Mouse (Mus musculus) midbrain, embryonic 15.5 days (tissue): ENCODE results near the gene Maml1. TPM values are rescaled to one million over a fixed set of nuclear protein-coding genes. Genes with fewer than 3 reads are reported as not detected.

ENCODE experiments used
- ATAC-seq: fragments of 200-750 bp; cut with Nextera tagmentation; replicated peaks from 2 replicates; pipeline ENCODE4 v1.8.0; 2017; ENCODE audit warnings: moderate TSS enrichment
- H3K27ac ChIP-seq: fragments of 300-500 bp; sonication (generic); 2 replicates; pipeline ENCODE4 v1.5.1; 2015; ENCODE audit warnings: mild to moderate bottlenecking, inconsistent platforms
- H3K27me3 ChIP-seq: fragments of 300-500 bp; sonication (generic); replicated peaks from 2 replicates; pipeline ENCODE4 v1.6.1; 2015; ENCODE audit warnings: inconsistent platforms
- H3K36me3 ChIP-seq: fragments of 300-500 bp; sonication (generic); replicated peaks from 2 replicates; pipeline ENCODE4 v1.6.1; 2015; ENCODE audit warnings: inconsistent platforms
- H3K4me1 ChIP-seq: fragments of 300-500 bp; sonication (generic); 2 replicates; pipeline ENCODE4 v1.6.1; 2015; ENCODE audit warnings: inconsistent platforms
- H3K4me2 ChIP-seq: fragments of 300-500 bp; sonication (generic); 2 replicates; pipeline ENCODE4 v1.6.1; 2015; ENCODE audit warnings: inconsistent platforms, mild to moderate bottlenecking, moderate library complexity
- H3K4me3 ChIP-seq: fragments of 300-500 bp; sonication (generic); 2 replicates; pipeline ENCODE4 v1.5.1; 2015; ENCODE audit warnings: mild to moderate bottlenecking, inconsistent platforms
- H3K9ac ChIP-seq: fragments of 300-500 bp; sonication (generic); 2 replicates; pipeline ENCODE4 v1.6.1; 2015; ENCODE audit warnings: mild to moderate bottlenecking, inconsistent platforms
- H3K9me3 ChIP-seq: fragments of 300-500 bp; sonication (generic); 2 replicates; pipeline ENCODE4 v1.6.1; 2016; ENCODE audit warnings: inconsistent platforms
- WGBS: fragments of 180-500 bp; shearing (Covaris S2); methylation state at CpG from one replicate; pipeline ENCODE4 v1.1.7; 2015; ENCODE audit warnings: mixed read lengths; 5-methylcytosine and 5-hydroxymethylcytosine counted together
- polyA plus RNA-seq: library from polyadenylated mRNA; unstranded; fragments of >200 nt; fragmentation: Nextera tagmentation; extraction: Ambion mirVana; gene quantifications from 2 replicates; pipeline ENCODE4 v1.2.1, GENCODE M21; 2015

The Maml1 gene
- polyA plus RNA-seq, 1 experiment from 2014 or later, result 3.8 TPM

GRCm38 (mm10) chr11:50234606-50235005 is 57.5 kb downstream of the Maml1 start:
- no peak overlapping the region for H3K27ac ChIP-seq
- H3K9me3 ChIP-seq, result no peaks in the 10 kb centered on the region
- WGBS, result 94% methylated on average over 25 of the region's 25 CpGs
- peaks cover 27% of the 10 kb centered on the region for H3K36me3 ChIP-seq
- H3K4me3 ChIP-seq, result no peak overlapping the region
- peaks cover 24% of the 10 kb centered on the region for H3K4me1 ChIP-seq
- no peak overlapping the region for H3K4me2 ChIP-seq
- peaks cover 23% of the 10 kb centered on the region for H3K27me3 ChIP-seq
- no peak overlapping the region for H3K9ac ChIP-seq
- ATAC-seq, result no peak

- Histone ChIP-seq H3K27me3 (peaks cover 23% of the 10 kb centered on the region), H3K9me3 (no peaks in the 10 kb centered on the region), H3K4me1 (peaks cover 30% of the 10 kb centered on the region), H3K4me2 (no peak overlapping the region), H3K4me3 (no peak overlapping the region), H3K27ac (no peak overlapping the region), H3K9ac (no peak overlapping the region), H3K36me3 (peaks cover 27% of the 10 kb centered on the region)
- no peak for ATAC-seq
- 86% methylated on average over 11 of the region's 11 CpGs for WGBS
Observed at GRCm38 (mm10) chr11:50233993-50234392, 58.1 kb downstream of the Maml1 start.

GRCm38 (mm10) chr11:50233022-50233421 is 59.1 kb downstream of the Maml1 start:
- H3K9ac ChIP-seq, result no peak overlapping the region
- peaks cover 27% of the 10 kb centered on the region for H3K36me3 ChIP-seq
- no peak overlapping the region for H3K27ac ChIP-seq
- 92% methylated on average over 13 of the region's 13 CpGs for WGBS
- H3K27me3 ChIP-seq, result peaks cover 19% of the 10 kb centered on the region
- H3K4me2 ChIP-seq, result no peak overlapping the region
- H3K4me1 ChIP-seq, result peaks cover 37% of the 10 kb centered on the region
- H3K9me3 ChIP-seq, result no peaks in the 10 kb centered on the region
- no peak for ATAC-seq
- H3K4me3 ChIP-seq, result no peak overlapping the region

- H3K9ac ChIP-seq, result no peak overlapping the region
- ATAC-seq, result no peak
- H3K27ac ChIP-seq, result no peak overlapping the region
- peaks cover 5% of the 10 kb centered on the region; the same call in 1 of the 2 replicates for H3K27me3 ChIP-seq
- H3K9me3 ChIP-seq, result no peaks in the 10 kb centered on the region
- H3K4me2 ChIP-seq, result 0 out of 2 replicates have a peak overlapping the region, but pooled peaks have one; percentile 29
- H3K4me3 ChIP-seq, result no peak overlapping the region
- H3K4me1 ChIP-seq, result peaks cover 42% of the 10 kb centered on the region
- 28% methylated on average over 8 of the region's 8 CpGs for WGBS
- peaks cover 27% of the 10 kb centered on the region for H3K36me3 ChIP-seq
Observed at GRCm38 (mm10) chr11:50231411-50231810, 60.7 kb downstream of the Maml1 start.

GRCm38 (mm10) chr11:50230481-50231304 is 61.4 kb downstream of the Maml1 start:
- peaks cover 5% of the 10 kb centered on the region; the same call in 1 of the 2 replicates for H3K27me3 ChIP-seq
- no peaks in the 10 kb centered on the region for H3K9me3 ChIP-seq
- H3K9ac ChIP-seq, result no peak overlapping the region
- H3K4me1 ChIP-seq, result peaks cover 41% of the 10 kb centered on the region
- WGBS, result 26% methylated on average over 45 of the region's 45 CpGs
- peak overlapping the region; percentile 40; the same call in 1 of the 2 replicates for H3K27ac ChIP-seq
- peaks cover 27% of the 10 kb centered on the region for H3K36me3 ChIP-seq
- no peak overlapping the region for H3K4me3 ChIP-seq
- no peak for ATAC-seq
- peak overlapping the region; percentile 29 for H3K4me2 ChIP-seq

- Histone ChIP-seq H3K27me3 (peaks cover 5% of the 10 kb centered on the region; the same call in 1 of the 2 replicates), H3K27ac (no peak overlapping the region), H3K4me2 (no peak overlapping the region), H3K4me1 (peaks cover 40% of the 10 kb centered on the region), H3K9me3 (no peaks in the 10 kb centered on the region), H3K4me3 (no peak overlapping the region), H3K36me3 (peaks cover 24% of the 10 kb centered on the region), H3K9ac (no peak overlapping the region)
- no peak for ATAC-seq
- WGBS, result 51% methylated on average over 7 of the region's 7 CpGs
Observed at GRCm38 (mm10) chr11:50229252-50229910, 62.7 kb downstream of the Maml1 start.

- Histone ChIP-seq H3K4me2 (no peak overlapping the region), H3K9ac (no peak overlapping the region), H3K36me3 (peaks cover 18% of the 10 kb centered on the region; the same call in 1 of the 2 replicates), H3K27ac (no peak overlapping the region), H3K27me3 (no peaks in the 10 kb centered on the region), H3K4me3 (no peak overlapping the region), H3K9me3 (no peaks in the 10 kb centered on the region), H3K4me1 (peaks cover 42% of the 10 kb centered on the region)
- no peak for ATAC-seq
- WGBS, result 21% methylated on average over 3 of the region's 3 CpGs
Observed at GRCm38 (mm10) chr11:50228772-50229171, 63.3 kb downstream of the Maml1 start.

- H3K4me1 ChIP-seq, result peaks cover 52% of the 10 kb centered on the region
- no peaks in the 10 kb centered on the region for H3K9me3 ChIP-seq
- 92% methylated on average over 4 of the region's 4 CpGs for WGBS
- no peaks in the 10 kb centered on the region for H3K27me3 ChIP-seq
- H3K4me3 ChIP-seq, result no peak overlapping the region
- H3K27ac ChIP-seq, result no peak overlapping the region
- 0 out of 2 replicates have a peak overlapping the region, but pooled peaks have one; percentile 88 for H3K4me2 ChIP-seq
- H3K9ac ChIP-seq, result no peak overlapping the region
- H3K36me3 ChIP-seq, result peaks cover 7% of the 10 kb centered on the region; the same call in 1 of the 2 replicates
- ATAC-seq, result no peak
Observed at GRCm38 (mm10) chr11:50227736-50228135, 64.4 kb downstream of the Maml1 start.

- Histone ChIP-seq H3K9me3 (no peaks in the 10 kb centered on the region), H3K9ac (peak overlapping the region; percentile 6; the same call in 1 of the 2 replicates), H3K36me3 (peaks cover 2% of the 10 kb centered on the region; the same call in 1 of the 2 replicates), H3K4me1 (peaks cover 57% of the 10 kb centered on the region), H3K4me2 (peak overlapping the region; percentile 88), H3K27me3 (no peaks in the 10 kb centered on the region), H3K4me3 (peak overlapping the region; percentile 90; the same call in 1 of the 2 replicates), H3K27ac (no peak overlapping the region)
- ATAC-seq, result no peak
- 75% methylated on average over 3 of the region's 3 CpGs for WGBS
Observed at GRCm38 (mm10) chr11:50227226-50227625, 64.9 kb downstream of the Maml1 start.

- WGBS, result 37% methylated on average over 2 of the region's 2 CpGs
- H3K4me3 ChIP-seq, result peak overlapping the region; percentile 90
- no peaks in the 10 kb centered on the region for H3K9me3 ChIP-seq
- no peaks in the 10 kb centered on the region for H3K36me3 ChIP-seq
- no peaks in the 10 kb centered on the region for H3K27me3 ChIP-seq
- peak overlapping the region; percentile 88 for H3K4me2 ChIP-seq
- peak overlapping the region; percentile 95 for H3K27ac ChIP-seq
- H3K4me1 ChIP-seq, result peaks cover 57% of the 10 kb centered on the region
- ATAC-seq, result no peak
- H3K9ac ChIP-seq, result peak overlapping the region; percentile 97
Observed at GRCm38 (mm10) chr11:50226406-50226805, 65.7 kb downstream of the Maml1 start.

GRCm38 (mm10) chr11:50225611-50226378 is 66.3 kb downstream of the Maml1 start:
- H3K27me3 ChIP-seq, result no peaks in the 10 kb centered on the region
- no peaks in the 10 kb centered on the region for H3K36me3 ChIP-seq
- peak overlapping the region; percentile 90 for H3K4me3 ChIP-seq
- no peaks in the 10 kb centered on the region for H3K9me3 ChIP-seq
- peak overlapping the region; percentile 97 for H3K9ac ChIP-seq
- H3K4me1 ChIP-seq, result peaks cover 55% of the 10 kb centered on the region
- WGBS, result 3% methylated on average over 34 of the region's 34 CpGs
- H3K4me2 ChIP-seq, result peak overlapping the region; percentile 88
- peak overlapping the region; percentile 95 for H3K27ac ChIP-seq
- peak; percentile 27 for ATAC-seq
